Mouse (Mus musculus): ENCODE measurements at regions not wholly inside any gene's neighbourhood (a gene's known extent, or its start where the extent isn't known, plus 50 kb on each side); places are given as distances from the start of the nearest gene placed in this dataset.

DNA sequence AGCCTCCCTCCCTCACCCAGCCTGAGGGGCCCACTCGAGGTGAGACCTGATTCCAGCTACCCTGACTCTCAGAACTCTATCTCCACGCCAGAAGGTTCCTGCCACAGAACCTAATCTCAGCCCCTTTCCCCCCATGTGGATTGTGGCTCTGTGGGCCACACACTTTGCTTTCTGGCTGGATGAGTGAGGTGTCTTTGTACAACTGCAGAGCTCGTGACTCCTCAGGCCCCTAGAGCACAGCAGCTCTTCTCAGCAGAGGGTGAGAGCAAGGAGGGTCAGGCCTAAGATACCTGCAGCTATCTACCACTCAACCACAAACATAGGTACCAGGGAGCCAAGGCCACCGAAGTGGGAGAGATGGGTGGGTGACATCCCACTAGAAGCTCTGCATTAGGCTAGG, 93.2 kb downstream of the Fam53a start:
- DNase-seq, result no peak
- Histone ChIP-seq H3K4me3 (ENCODE audit: control insufficient read depth, insufficient read depth, low read length) (no peak overlapping the region), H3K27ac (ENCODE audit: control insufficient read depth, insufficient read depth, low read length) (no peak overlapping the region), H3K27me3 (ENCODE audit: control insufficient read depth, insufficient read depth, low read length) (no peaks in the 10 kb centered on the region), H3K4me1 (replicated peaks; ENCODE audit: control insufficient read depth, insufficient read depth, low read length) (peaks cover 5% of the 10 kb centered on the region), H3K36me3 (ENCODE audit: control insufficient read depth, insufficient read depth, low read length) (no peaks in the 10 kb centered on the region)
- 67% methylated on average over 4 of the region's 4 CpGs for WGBS
- no peak for TF ChIP-seq POLR2A (IDR thresholded peaks at IDR 0.05; ENCODE audit: control insufficient read depth, extremely low read depth, insufficient read depth, low read length, poor library complexity)
- TF ChIP-seq CTCF (IDR thresholded peaks at IDR 0.05; ENCODE audit: borderline replicate concordance, control insufficient read depth, extremely low read depth, insufficient read depth, low read length, poor library complexity), result no peak

DNA sequence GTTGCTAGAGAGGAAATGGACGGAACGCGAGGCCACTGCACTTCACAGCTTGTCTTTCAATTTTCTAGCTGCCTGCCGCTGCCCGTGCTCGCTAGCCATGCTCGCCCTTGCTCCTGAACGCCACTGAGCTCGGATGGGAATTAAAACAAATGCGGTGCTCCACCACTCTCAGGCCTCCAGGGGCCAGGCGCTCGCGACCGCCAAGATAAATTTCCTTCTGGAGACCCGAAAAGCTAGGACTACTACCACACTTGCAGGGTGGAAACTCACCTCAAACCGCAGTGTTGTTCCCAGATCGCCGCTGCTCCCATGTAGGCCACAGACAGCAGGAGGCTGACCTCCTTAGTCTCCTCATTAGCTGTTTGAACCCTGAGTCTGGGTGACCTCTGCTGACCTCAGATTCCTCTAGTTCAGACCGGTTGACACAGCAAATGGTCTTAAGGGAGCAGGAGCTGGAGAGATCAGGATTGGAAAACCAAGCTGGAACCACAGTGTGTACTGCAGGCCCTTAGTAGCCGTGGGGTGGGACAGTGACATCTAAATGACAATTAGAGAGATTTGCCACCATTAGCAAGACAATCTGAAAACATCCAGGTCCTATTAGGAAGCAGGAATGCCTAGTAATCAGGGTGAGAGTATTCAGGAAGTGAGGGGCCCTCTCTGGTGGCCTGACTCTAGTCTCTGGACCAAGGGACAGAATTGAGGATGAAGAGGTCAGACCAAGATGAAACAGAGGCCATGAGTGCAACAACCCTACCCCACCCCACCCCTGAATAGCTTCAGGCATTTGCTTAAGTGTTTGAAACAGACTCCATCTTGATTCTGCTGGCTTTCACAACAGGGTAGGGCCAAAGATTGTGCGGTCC, 94.1 kb downstream of the Fam53a start:
- no peaks in the 10 kb centered on the region for H3K36me3 ChIP-seq (ENCODE audit: control insufficient read depth, insufficient read depth, low read length)
- no peak overlapping the region for H3K4me3 ChIP-seq (ENCODE audit: control insufficient read depth, insufficient read depth, low read length)
- 85% methylated on average over 21 of the region's 21 CpGs for WGBS
- H3K27me3 ChIP-seq (ENCODE audit: control insufficient read depth, insufficient read depth, low read length), result no peaks in the 10 kb centered on the region
- peaks cover 5% of the 10 kb centered on the region for H3K4me1 ChIP-seq (replicated peaks; ENCODE audit: control insufficient read depth, insufficient read depth, low read length)
- DNase-seq, result no peak
- TF ChIP-seq CTCF (IDR thresholded peaks at IDR 0.05; ENCODE audit: borderline replicate concordance, control insufficient read depth, extremely low read depth, insufficient read depth, low read length, poor library complexity) (no peak), POLR2A (IDR thresholded peaks at IDR 0.05; ENCODE audit: control insufficient read depth, extremely low read depth, insufficient read depth, low read length, poor library complexity) (no peak)
- H3K27ac ChIP-seq (ENCODE audit: control insufficient read depth, insufficient read depth, low read length), result no peak overlapping the region

DNA sequence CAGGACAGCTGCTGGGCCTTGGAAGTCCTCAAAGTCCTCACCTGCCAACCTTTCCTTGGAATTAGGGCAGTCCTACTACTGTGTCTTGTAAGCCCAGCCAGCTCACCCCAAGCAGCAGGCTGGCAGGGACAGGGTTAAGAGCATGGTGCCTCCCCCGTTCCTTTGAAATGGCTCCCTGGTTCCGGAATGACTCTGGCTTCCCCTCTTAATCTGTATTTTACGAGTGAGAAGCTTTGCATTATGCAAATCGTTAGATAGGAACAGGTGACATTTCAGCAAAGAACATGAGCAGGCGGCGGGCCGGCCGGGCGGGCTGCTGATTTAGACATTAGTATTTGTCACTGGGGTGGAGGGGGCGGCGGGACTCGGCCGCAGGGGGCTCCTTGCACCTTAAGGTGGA, 95.1 kb downstream of the Fam53a start:
- WGBS, result 23% methylated on average over 13 of the region's 13 CpGs
- no peak for DNase-seq
- TF ChIP-seq CTCF (IDR thresholded peaks at IDR 0.05; ENCODE audit: borderline replicate concordance, control insufficient read depth, extremely low read depth, insufficient read depth, low read length, poor library complexity), result no peak
- TF ChIP-seq POLR2A (IDR thresholded peaks at IDR 0.05; ENCODE audit: control insufficient read depth, extremely low read depth, insufficient read depth, low read length, poor library complexity), result no peak
- Histone ChIP-seq H3K4me1 (replicated peaks; ENCODE audit: control insufficient read depth, insufficient read depth, low read length) (peaks cover 5% of the 10 kb centered on the region), H3K27ac (ENCODE audit: control insufficient read depth, insufficient read depth, low read length) (no peak overlapping the region), H3K36me3 (ENCODE audit: control insufficient read depth, insufficient read depth, low read length) (no peaks in the 10 kb centered on the region), H3K27me3 (ENCODE audit: control insufficient read depth, insufficient read depth, low read length) (no peaks in the 10 kb centered on the region), H3K4me3 (ENCODE audit: control insufficient read depth, insufficient read depth, low read length) (no peak overlapping the region)

DNA sequence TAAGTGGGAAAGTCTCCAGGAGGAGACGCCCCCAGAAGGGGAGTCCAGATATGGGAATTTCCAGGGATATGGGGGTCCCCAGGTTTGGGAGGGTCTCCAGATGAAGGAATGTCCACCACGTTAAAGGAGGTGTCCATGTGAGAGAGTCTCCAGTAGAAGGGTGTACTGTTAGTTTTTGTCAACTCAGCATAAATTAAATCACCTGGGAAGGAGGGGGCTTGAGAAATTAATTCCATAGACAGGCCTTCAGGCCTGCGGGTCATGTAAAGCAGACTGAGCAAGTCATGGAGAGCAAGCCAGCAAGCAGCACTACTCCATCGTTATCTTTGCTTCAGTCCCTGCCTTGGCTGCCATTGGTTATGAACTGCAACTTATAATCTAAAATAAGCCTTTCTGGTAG, 96.2 kb downstream of the Fam53a start:
- peaks cover 5% of the 10 kb centered on the region for H3K4me1 ChIP-seq (replicated peaks; ENCODE audit: control insufficient read depth, insufficient read depth, low read length)
- H3K36me3 ChIP-seq (ENCODE audit: control insufficient read depth, insufficient read depth, low read length), result no peaks in the 10 kb centered on the region
- 97% methylated on average over 4 of the region's 4 CpGs for WGBS
- DNase-seq, result no peak
- H3K27me3 ChIP-seq (ENCODE audit: control insufficient read depth, insufficient read depth, low read length), result no peaks in the 10 kb centered on the region
- TF ChIP-seq CTCF (IDR thresholded peaks at IDR 0.05; ENCODE audit: borderline replicate concordance, control insufficient read depth, extremely low read depth, insufficient read depth, low read length, poor library complexity), result no peak
- no peak for TF ChIP-seq POLR2A (IDR thresholded peaks at IDR 0.05; ENCODE audit: control insufficient read depth, extremely low read depth, insufficient read depth, low read length, poor library complexity)
- H3K27ac ChIP-seq (ENCODE audit: control insufficient read depth, insufficient read depth, low read length), result no peak overlapping the region
- no peak overlapping the region for H3K4me3 ChIP-seq (ENCODE audit: control insufficient read depth, insufficient read depth, low read length)

DNA sequence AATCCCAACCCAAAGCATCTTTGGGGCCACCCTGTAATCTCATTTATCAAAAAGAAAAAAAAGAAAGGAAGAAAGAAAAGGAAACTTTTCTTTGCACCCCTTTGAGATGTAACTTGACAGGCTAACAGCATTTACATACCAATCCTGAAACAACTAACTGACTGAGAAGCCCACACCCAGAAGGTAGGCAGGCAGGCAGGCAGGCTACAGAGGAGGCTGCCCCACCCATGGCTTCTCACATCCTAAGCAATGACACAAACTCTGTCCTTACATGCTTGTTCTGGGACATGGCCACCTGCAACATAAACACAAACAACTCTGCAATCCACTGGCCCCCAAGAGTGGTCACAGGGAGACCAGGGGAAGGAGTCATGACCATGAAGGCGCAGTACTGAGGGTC, 97.5 kb upstream of the Nkx1-1 start:
- H3K27ac ChIP-seq (ENCODE audit: control insufficient read depth, insufficient read depth, low read length), result no peak overlapping the region
- peaks cover 9% of the 10 kb centered on the region for H3K4me1 ChIP-seq (replicated peaks; ENCODE audit: control insufficient read depth, insufficient read depth, low read length)
- no peak for DNase-seq
- WGBS, result 100% methylated on average over 1 of the region's 1 CpGs
- no peaks in the 10 kb centered on the region for H3K36me3 ChIP-seq (ENCODE audit: control insufficient read depth, insufficient read depth, low read length)
- no peak for TF ChIP-seq POLR2A (IDR thresholded peaks at IDR 0.05; ENCODE audit: control insufficient read depth, extremely low read depth, insufficient read depth, low read length, poor library complexity)
- no peak for TF ChIP-seq CTCF (IDR thresholded peaks at IDR 0.05; ENCODE audit: borderline replicate concordance, control insufficient read depth, extremely low read depth, insufficient read depth, low read length, poor library complexity)
- no peaks in the 10 kb centered on the region for H3K27me3 ChIP-seq (ENCODE audit: control insufficient read depth, insufficient read depth, low read length)
- no peak overlapping the region for H3K4me3 ChIP-seq (ENCODE audit: control insufficient read depth, insufficient read depth, low read length)

DNA sequence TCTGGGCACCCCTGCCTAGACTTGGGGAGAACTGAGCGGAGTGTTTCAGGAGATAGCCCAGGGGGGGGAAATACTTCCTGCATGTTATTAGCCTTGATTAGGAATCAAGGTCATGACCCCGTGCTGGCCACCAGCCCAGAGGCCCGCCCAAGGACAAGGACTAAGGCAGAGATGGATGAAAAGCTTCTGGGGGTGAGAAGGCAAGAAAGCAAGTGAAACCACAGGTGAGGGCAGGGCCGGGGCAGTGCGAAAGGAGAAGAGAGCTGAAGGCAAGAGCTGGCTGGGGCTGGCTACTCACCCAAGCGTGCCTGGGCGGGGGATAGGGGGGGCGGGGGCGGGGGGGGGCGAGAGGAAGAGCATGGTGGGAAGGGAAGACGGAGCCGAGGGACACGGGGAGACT, 96.0 kb upstream of the Nkx1-1 start:
- Histone ChIP-seq H3K4me1 (replicated peaks; ENCODE audit: control insufficient read depth, insufficient read depth, low read length) (peaks cover 10% of the 10 kb centered on the region), H3K4me3 (ENCODE audit: control insufficient read depth, insufficient read depth, low read length) (no peak overlapping the region), H3K27ac (ENCODE audit: control insufficient read depth, insufficient read depth, low read length) (no peak overlapping the region), H3K36me3 (ENCODE audit: control insufficient read depth, insufficient read depth, low read length) (no peaks in the 10 kb centered on the region), H3K27me3 (ENCODE audit: control insufficient read depth, insufficient read depth, low read length) (no peaks in the 10 kb centered on the region)
- 23% methylated on average over 11 of the region's 13 CpGs for WGBS
- DNase-seq, result no peak
- TF ChIP-seq POLR2A (IDR thresholded peaks at IDR 0.05; ENCODE audit: control insufficient read depth, extremely low read depth, insufficient read depth, low read length, poor library complexity), result no peak
- TF ChIP-seq CTCF (IDR thresholded peaks at IDR 0.05; ENCODE audit: borderline replicate concordance, control insufficient read depth, extremely low read depth, insufficient read depth, low read length, poor library complexity), result no peak

All from thymus, adult 2 months (tissue).